Mouse (Mus musculus) retina, postnatal 1 day (tissue): Measurements from ENCODE around the gene Sh3bp5.

Experiments
- DNase-seq: peaks from one replicate; pipeline ENCODE4 v3.0.0-alpha.2; 2012

Sh3bp5 gene

DNA sequence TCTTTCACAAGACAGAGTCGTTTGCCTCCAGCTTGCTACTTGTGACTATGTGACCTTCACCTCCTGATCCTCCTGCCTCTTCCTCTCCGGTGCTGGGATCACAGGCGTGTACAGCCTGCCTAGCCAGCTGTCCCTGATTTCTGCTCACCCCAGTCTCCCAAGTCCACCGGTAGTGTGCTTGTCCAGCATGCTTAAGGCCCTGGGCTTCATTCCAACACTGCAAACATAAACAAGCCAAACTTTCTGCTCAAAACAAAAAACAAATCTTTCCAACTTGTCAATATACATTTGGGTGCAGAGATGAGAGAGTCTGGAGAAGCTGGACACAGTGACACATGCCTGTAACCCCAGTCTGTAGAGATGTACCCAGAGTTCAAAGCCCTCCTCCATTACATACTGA, 3.5 kb downstream of the Sh3bp5 start:
- no peak for DNase-seq

DNA sequence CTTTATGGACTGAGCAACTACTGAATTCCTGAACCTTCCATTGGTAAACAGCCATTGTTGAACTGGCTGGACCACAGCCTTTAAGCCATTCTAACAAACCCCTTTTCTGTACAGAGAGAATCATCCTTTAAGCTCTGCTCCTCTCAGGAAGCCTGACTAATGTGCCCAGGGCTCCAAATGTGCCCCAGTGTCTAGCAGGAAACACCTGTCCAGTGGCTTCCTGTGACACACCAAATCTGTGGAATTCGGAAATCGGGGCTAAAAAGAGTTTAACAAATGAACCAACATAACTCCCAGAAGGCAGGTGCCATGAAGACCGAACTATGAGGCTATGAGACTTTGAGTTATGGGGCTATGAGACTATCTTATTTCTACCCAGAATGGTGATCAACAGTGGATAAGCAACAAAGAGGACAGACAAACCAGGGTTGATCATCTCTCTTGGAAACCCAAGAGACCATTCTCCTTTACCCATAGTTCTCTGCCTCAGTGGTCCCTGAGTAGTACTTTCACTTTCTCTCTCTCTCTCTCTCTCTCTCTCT, 4.0 kb downstream of the Sh3bp5 start:
- no peak for DNase-seq

- DNase-seq: no peak
These were observed 6.9 kb downstream of the Sh3bp5 start for GRCm38 (mm10) chr14:31429004-31429395.

- no peak for DNase-seq
These were observed 7.5 kb downstream of the Sh3bp5 start for GRCm38 (mm10) chr14:31428211-31429003.

DNA sequence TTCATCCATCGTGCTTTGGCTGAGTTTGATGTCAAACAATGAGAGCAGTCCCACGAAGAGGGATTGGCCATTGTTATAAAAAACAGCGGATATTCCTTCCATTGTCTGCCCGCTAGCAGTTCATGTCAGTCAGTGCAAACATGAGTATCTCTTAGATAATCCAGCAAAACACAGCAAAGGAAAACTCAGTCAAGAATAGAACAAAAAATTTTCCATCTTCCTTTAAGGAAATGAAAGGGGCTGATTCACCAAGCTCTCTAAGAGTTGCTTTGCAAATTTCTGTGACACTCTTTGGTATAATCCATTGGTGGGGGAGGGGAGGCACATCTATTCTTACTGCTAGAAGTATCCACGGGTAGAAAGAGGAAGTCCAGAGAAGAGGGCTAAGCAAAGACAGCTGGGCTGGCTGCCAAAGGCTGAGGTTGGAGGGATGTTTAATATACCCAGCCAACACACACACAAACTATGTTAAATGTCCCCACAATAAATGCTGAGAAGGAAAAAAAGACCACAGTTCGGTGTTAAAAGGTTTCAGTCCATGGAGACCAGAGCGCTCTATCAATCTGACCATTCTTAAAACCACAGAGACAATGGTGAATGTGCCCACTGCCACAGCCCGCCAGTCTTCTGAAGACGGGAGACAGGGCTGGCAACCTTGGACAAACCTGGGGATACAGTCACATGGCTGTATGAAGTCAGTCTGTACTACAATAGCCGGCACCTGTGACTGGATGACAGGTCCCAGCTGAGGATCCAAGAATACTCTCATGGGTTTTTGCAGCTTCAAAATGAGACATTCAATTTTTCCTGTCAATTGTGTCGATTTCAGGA, 12.7 kb downstream of the Sh3bp5 start:
- DNase-seq: no peak

GRCm38 (mm10) chr14:31422395-31422794, 13.5 kb downstream of the Sh3bp5 start:
- no peak for DNase-seq

- DNase-seq: no peak
These were observed 14.2 kb downstream of the Sh3bp5 start for GRCm38 (mm10) chr14:31421509-31422295.

DNA sequence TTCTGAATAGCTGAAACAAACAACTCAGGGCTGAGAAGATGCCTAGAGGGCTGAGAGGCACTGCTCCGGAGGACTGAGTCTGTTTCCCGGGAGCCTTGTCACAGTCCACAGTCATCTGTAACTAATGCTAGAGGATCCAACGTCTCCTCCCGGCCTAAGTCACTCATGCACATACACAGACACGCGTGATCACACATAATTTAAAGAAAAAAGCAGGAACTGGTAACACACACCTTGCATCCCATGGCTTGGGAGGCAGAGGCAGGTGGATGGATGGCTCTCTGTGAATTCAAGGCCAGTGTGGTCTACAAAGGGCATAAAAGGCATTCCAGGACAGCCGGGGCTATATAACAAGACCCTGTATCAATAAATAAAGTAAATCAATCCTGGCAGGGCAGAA, 14.9 kb downstream of the Sh3bp5 start:
- no peak for DNase-seq

DNA sequence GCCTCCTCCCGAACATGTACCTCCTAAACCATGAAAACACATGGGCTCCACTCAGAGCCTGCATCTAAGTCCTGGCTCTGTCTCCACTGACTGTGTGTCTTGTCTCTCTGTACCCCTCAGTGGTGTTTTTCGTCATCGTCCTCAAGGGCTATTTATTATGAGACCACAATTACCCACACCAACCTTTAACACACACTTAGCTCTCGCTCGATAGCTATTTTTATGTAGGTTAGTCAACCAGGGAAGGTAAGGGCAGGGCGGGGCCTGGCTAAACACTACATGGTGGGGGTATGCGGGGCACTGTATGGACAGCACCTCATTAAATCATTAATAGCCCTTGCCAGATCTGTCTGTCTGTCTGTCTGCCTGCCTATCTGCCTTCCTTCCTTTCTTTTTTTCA, 15.3 kb downstream of the Sh3bp5 start:
- DNase-seq: no peak

- DNase-seq: no peak
These were observed 15.7 kb downstream of the Sh3bp5 start for GRCm38 (mm10) chr14:31420135-31420534.

- DNase-seq: no peak
These were observed 16.6 kb downstream of the Sh3bp5 start for GRCm38 (mm10) chr14:31419279-31419678.

DNA sequence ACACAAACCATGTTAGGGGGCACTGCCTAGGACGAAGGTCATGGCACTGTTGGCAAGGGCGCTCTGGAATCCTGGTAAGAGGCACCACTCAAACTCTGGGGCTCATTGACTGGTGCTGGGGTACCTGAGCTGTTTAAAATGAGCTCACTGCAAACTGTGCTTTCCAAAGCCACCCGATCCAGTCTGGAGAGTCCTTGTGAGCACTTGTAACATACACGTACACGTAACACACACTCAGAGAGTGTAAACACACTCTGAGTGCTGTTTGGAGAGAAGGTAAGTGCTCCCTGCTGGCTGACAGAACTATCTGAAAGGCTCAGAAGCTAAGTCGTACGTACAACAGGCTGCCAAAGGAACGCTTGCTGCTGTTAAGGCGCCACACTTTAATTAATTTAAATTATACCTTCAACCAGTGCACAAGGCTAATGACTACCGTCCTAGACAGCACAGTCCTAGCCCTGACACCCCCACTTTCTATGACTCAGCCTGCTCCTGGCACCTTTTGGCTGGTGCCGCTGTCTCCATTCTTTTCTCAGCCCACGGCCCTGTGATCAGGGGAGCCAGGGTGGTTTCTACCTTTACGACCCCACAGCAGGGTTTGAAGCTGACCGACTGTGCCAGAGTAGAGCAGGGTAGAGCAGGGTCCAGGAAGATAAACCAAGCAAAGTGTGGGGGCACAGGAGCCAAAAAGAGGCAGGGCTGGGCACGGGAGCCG, 18.9 kb downstream of the Sh3bp5 start:
- no peak for DNase-seq

- no peak for DNase-seq
These were observed 19.5 kb downstream of the Sh3bp5 start for GRCm38 (mm10) chr14:31416411-31416810.

- no peak for DNase-seq
These were observed 20.9 kb downstream of the Sh3bp5 start for GRCm38 (mm10) chr14:31414967-31415376.

- DNase-seq: no peak
These were observed 21.5 kb downstream of the Sh3bp5 start for GRCm38 (mm10) chr14:31414235-31414966.

DNA sequence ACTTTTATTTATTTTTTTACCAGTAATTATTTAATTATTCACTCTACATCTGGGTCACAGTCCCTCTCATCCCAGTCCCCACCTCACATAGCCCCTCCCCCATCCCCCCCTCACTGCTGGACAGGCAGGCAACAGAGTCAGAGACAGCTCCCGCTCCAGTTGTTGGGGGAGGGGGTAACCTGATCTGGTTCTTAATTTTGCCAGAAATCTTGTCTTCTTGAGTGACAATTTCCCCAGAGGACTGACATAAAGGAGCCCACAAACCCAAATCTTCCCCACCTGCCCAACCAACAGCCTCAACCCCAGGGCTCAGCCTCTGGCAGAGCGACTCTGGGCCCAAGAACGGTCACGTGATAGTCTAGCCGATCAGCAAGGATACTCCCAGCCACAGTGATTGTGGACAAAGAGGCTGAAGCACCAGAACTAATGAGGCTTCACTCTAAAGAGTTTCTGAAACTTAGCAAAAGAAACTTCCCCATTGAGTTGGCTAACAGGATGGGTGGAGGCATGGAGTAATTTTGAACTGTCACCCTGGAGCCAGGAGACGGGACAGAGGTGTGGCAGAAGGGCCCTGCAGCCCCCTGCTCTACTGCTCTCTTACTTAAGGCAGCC, 22.3 kb downstream of the Sh3bp5 start:
- DNase-seq: peak; percentile 32

DNA sequence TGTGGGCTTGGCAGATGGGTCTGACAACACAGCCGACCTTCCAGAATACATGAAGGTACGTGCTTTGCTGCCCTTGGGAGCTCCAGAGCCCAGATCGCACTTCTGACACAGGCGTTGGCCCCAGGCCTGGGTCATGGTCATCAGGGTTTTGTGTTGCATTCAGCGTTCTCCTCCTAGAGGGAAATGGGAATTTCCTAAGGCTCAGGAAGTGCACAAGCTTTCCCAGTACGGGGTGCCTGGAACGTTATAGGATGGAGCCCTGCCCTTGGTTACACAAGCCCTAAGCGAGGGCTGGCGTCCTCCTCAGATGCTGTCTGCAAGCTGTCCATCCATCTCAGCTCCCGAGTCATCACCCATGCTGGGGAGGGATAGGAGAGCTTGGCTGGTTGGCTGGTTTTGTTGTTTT, 23.2 kb downstream of the Sh3bp5 start:
- DNase-seq: no peak

GRCm38 (mm10) chr14:31410737-31411136, 25.1 kb downstream of the Sh3bp5 start:
- no peak for DNase-seq

DNA sequence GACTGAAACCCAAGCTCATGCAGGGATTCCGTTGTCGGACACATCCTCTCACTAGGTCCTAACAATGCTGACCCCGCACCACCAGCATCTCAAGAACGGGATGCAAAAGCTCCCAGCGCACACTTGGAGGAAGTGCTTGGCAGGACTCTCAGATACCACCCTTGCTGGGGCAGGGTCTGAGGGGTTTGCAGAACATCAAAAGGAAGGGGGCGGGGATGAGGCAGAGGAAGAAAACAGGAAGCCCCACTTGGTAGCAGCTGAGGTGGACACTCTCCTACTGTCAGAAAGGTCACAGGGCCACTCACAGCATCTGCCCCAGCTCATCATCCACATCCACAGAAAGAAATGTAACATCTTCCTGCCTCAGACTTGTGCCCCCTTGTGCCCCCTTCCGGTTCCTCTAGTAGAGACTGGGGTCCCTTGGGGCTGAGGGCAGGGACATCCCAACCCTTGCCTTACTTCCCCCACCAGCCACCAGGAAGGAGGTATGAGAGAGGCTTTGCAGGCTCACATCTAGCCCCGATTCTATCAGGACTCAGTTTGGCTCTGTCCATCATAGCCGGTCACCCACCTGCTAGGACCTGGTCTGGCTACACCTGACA, 25.7 kb downstream of the Sh3bp5 start:
- DNase-seq: no peak

DNA sequence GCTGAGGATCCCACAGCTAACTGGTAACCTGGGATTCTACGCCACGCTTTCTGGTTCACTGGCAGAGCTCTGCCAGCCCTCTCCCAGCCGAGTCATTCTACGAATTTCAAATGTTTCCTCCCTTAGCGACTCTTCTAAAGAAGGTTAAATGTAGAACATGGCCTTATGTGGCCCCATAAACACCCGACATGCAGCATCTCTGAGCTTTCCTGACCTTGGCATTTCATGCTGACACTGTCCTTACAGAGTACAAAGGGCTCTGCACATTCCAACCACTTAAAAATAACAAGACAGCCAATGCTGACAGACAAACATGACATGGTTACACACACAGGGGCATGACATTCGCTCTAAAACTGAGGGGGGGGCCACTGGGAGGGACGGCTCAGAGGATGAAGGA, 27.2 kb downstream of the Sh3bp5 start:
- DNase-seq: no peak
